Mouse (Mus musculus) erythroblast, embryonic 14.5 days (primary cell): Measurements from ENCODE around the gene Cdh23. TPM values are rescaled to one million over a fixed set of nuclear protein-coding genes. Genes with fewer than 3 reads are reported as not detected.
A peak's percentile ranks its signal among the peaks of the same experiment; 100 is the strongest.

Experiments
- H3K27me3 ChIP-seq: 2 replicates; pipeline ENCODE4 v1.6.1; 2012; ENCODE audit warnings: inconsistent platforms; ENCODE audit not compliant: control insufficient read depth
- H3K36me3 ChIP-seq: 2 replicates; pipeline ENCODE4 v1.6.1; 2012; ENCODE audit warnings: mild to moderate bottlenecking, inconsistent platforms; ENCODE audit not compliant: control insufficient read depth
- H3K4me1 ChIP-seq: 2 replicates; pipeline ENCODE4 v1.6.1; 2012; ENCODE audit warnings: inconsistent platforms; ENCODE audit not compliant: control insufficient read depth
- H3K4me3 ChIP-seq: replicated peaks from 2 replicates; pipeline ENCODE3; 2012; ENCODE audit warnings: moderate library complexity, mild to moderate bottlenecking, inconsistent platforms
- H3K9me3 ChIP-seq: 2 replicates; pipeline ENCODE4 v1.6.1; 2012; ENCODE audit warnings: low read length, inconsistent platforms, mixed read lengths; ENCODE audit not compliant: control insufficient read depth
- GATA1 ChIP-seq: IDR thresholded peaks from 2 replicates; pipeline ENCODE4 v1.6.1; 2012; ENCODE audit warnings: low read length, inconsistent platforms, mixed read lengths
- TAL1 ChIP-seq: IDR thresholded peaks from 3 replicates; pipeline ENCODE4 v1.6.1; 2012; ENCODE audit warnings: low read length, inconsistent platforms, mixed read lengths
- polyA plus RNA-seq: library from polyadenylated mRNA; stranded (reverse); fragments of >175 nt; gene quantifications from 2 replicates; pipeline ENCODE4 v1.2.3, GENCODE M21; 2012

Cdh23 gene
- polyA plus RNA-seq, 1 experiment: 0.01 TPM

DNA sequence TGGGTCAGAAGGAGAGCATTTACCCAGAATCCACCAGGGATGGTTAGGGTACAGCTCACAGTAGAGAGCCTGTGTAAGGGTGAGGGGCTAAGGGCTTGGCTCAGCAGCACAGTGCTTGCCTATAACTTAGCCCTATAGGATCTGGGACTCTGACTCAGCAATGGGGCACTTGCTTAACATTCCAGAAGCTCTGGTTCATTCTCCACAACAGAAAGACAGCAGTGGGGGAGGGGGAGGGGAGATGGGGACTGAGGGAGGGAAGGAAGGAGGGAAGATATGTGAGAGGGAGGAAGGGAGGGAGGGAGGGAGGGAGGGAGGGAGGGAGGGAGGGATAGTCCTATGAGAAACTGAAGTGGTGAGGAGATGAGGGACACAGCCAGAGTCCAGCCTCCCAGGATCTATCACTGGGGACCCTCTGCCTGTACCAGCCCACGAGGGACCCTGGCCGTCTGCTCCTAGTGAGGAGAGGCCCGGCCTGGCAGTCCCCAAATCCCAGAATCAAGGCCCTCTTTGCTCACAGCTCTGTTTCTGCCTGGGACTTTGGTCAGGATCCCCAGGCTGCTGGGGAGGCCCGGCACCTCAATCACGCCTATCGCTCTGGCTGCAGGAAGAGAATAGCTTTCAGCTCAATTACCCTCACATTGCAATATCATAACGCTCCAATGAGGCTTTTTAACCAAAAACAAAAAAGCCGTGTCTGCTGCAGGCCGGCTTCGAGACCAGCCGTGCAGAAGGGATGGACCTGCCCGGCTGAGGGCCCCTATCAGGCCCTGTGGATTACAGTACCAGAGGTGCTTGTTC is 117.4 kb downstream of the Cdh23 start:
- no peaks in the 10 kb centered on the region for H3K27me3 ChIP-seq
- no peaks in the 10 kb centered on the region for H3K36me3 ChIP-seq
- peaks cover 39% of the 10 kb centered on the region for H3K4me1 ChIP-seq
- H3K9me3 ChIP-seq: peaks cover 6% of the 10 kb centered on the region
- TF ChIP-seq GATA1: no peak
- TF ChIP-seq TAL1: no peak
- H3K4me3 ChIP-seq: no peak overlapping the region

DNA sequence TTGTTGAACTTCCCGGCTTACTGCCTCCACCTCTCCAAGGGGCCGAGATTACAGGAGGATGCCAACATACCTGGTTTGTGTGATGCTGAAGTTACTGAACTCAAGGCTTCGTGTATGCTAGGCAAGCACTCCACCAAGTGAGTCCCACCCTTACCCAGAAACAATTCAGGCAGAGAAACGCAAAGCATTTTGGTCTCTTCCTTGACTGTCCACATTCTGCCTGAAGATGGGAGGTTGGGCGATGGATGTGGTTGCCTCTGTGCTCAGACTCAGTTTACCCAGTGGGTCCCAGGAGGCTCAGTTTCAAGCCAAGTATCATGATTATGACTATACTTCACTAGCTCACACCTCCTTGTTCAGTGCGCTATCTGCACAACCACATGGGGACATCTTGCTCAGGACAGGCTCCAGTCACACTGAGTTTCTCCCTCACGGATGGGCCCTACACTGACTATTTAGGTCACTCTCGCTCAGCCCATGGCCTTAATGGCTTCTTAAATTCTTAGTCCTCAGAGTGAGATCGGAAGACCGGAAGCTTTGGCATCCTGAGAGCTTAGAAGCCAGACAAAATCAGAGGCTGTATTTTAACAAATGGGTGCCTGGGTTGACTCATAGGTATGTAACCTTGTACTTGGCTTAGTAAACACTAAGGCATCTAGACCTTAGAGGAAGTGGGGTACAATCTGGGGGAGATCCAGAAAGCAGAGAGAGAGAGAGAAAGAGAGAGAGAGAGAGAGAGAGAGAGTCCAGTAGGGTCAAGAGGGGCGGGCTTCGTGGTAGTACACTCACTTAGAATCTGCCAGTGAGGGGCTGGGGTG is 118.2 kb downstream of the Cdh23 start:
- TF ChIP-seq TAL1 (no peak), GATA1 (no peak)
- peak overlapping the region; percentile 28 for H3K4me3 ChIP-seq
- H3K4me1 ChIP-seq: peaks cover 39% of the 10 kb centered on the region
- H3K9me3 ChIP-seq: peaks cover 7% of the 10 kb centered on the region
- no peaks in the 10 kb centered on the region for H3K36me3 ChIP-seq
- no peaks in the 10 kb centered on the region for H3K27me3 ChIP-seq

DNA sequence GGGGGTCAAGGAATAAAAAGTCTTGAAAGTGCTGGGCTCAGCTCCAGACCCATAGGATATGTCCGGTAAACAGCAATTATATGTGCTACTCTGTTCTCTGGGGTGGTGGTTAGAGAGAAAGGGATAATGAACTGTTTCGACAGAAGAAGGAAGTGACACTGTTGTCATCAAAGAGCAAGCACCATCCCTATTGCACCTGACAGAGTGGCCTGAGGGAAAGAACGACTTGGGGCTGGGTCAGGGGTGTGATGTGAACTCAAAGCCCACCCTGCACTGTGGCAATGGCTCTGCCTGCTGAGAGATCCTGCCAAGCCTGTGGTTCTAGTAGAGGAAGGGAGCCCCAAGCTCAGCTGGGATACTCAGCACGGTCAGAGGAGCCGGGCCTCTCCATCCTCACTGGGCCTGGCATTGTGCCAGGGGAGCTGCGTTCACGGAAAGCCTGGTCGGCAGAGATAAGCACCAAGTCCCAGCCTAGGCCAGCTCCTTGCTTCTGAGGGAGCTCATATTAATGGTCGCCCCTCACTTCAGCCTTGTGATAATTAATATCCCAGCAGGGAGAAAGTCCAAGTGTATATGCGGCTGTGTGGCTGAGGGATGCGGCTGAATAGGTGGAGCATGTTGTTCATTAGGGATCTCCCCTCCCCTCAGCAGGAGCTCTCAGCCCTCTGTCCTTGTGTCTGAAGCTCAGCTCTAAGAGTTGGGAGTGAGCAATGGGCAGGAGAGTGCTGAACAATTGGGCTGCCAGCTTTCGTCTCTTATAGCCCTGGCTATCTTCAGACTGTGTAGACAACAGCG is 119.0 kb downstream of the Cdh23 start:
- H3K36me3 ChIP-seq: no peaks in the 10 kb centered on the region
- TF ChIP-seq TAL1 (peak; percentile 61), GATA1 (no peak)
- no peaks in the 10 kb centered on the region for H3K27me3 ChIP-seq
- peaks cover 7% of the 10 kb centered on the region for H3K9me3 ChIP-seq
- H3K4me3 ChIP-seq: peak overlapping the region; percentile 28
- H3K4me1 ChIP-seq: peaks cover 39% of the 10 kb centered on the region

DNA sequence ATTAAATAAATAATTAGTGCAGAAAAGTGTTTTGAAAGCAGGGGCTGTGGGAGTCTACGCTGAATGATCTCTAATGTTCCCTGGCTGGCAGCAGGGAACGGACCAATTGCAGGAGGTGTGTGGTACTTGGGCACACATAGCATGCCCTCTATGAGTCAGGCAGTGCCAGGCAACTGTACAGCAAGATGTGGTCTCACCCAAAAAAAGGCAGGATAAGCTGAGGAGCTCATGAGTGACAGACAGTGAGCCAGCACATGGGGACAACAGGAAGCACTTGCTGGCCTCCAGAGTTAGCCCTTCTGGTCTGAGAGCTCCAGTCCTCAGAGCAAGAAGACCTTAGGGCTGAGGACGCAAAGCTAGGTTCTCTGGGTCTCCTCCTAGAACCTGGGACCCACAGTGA is 121.4 kb downstream of the Cdh23 start:
- Histone ChIP-seq H3K9me3 (peaks cover 3% of the 10 kb centered on the region), H3K4me1 (peaks cover 37% of the 10 kb centered on the region), H3K4me3 (no peak overlapping the region), H3K36me3 (no peaks in the 10 kb centered on the region), H3K27me3 (no peaks in the 10 kb centered on the region)
- TF ChIP-seq TAL1 (no peak), GATA1 (no peak)

DNA sequence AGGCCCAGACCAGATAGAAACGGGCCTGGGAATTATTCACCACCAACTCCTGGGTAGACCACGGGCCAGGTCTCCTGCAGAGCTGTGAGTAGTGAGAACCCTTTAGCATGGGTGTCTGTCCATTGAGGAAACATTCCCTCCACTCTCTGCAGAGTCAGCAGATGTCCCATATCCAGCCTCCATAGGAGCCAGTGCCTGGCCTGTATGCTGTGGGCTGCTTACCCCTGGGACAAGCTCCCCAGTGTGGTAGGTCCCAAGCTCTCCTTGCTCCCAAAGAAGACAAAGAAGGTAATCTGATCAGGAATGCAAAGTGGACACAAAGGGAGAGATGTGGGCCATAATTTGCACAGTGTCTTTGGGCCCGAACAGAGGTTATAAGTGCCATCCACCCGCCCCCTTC is 124.8 kb downstream of the Cdh23 start:
- Histone ChIP-seq H3K36me3 (no peaks in the 10 kb centered on the region), H3K27me3 (peaks cover 10% of the 10 kb centered on the region), H3K4me3 (no peak overlapping the region), H3K4me1 (peaks cover 7% of the 10 kb centered on the region), H3K9me3 (0 out of 2 replicates have a peak, but pooled peaks cover 3% of the 10 kb centered on the region)
- TF ChIP-seq GATA1 (no peak), TAL1 (no peak)

DNA sequence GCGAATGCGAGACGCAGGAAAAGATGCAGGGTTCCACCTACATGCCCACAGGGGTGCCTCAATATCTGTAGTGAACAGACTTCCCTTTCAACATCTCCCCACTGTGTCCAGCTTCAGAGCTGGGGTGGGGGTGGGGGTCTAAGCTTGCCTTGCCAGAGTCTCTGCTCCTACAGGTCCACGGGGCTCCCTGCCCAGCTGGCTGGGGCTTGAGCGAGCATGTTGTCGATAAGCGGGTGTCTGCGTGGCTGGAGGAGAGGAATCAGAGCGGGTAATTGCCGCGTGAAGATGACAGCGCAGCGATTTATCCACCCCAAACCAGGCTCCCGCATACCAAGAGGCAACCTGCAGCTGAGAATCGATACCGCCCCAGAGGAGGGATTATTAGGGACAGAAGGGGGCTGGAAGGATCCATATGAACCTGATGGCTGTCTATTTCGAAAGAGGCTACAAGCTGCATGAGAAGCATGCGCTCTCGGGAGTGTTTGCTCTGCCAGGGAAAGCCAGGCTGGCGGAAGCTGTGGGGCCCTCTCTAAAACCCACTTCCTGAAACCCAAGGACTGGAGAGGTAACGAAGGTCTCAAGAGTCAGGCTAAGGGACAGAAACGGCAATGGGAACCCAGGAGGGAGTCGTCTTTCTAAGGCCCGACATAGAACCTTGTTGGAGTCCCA is 129.8 kb downstream of the Cdh23 start:
- Histone ChIP-seq H3K36me3 (no peaks in the 10 kb centered on the region), H3K9me3 (no peaks in the 10 kb centered on the region), H3K4me1 (0 out of 2 replicates have a peak, but pooled peaks cover 1% of the 10 kb centered on the region), H3K27me3 (peaks cover 16% of the 10 kb centered on the region), H3K4me3 (no peak overlapping the region)
- no peak for TF ChIP-seq GATA1

DNA sequence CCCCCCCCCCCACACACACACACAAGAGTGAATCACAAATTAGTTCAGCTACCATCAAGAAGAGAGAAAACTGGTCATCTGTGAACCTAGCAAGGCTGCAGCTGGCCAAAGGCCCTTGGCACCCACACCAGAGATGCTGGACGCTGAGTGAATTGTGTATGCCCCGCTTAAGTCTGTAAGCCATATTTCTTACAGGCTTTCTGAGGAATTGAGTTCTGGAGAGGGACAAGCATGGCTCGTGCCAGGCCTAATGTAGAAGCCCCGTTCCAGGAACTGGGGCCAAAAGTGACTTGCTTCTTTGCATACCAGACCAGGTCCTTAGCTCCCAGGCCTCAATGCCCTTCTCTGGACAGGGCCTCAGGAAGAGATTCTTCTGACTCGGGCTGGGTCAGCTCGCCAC is 132.2 kb downstream of the Cdh23 start:
- Histone ChIP-seq H3K4me3 (no peak overlapping the region), H3K9me3 (no peaks in the 10 kb centered on the region), H3K36me3 (no peaks in the 10 kb centered on the region), H3K27me3 (peaks cover 16% of the 10 kb centered on the region), H3K4me1 (no peaks in the 10 kb centered on the region)
- TF ChIP-seq GATA1 (no peak), TAL1 (no peak)

DNA sequence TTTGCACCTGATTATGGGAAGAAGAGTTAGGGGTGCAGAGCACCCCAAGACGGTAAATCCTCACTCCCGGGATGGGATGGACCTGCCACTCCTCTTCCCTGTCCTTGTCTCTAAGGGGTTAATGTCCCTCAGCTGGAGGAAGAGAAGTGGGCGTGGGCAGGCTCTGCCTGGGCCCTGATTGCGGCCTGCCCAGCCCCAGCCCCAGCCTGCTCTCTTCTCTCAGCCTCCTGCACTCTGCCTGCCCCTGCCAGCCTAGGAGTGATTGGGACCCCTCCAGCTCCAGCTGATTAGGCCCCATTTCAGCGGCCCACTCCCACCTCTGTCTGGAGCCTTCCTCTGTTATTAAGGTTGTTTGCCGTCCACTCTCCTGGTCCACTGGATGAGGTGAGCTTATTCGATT is 133.3 kb downstream of the Cdh23 start:
- Histone ChIP-seq H3K9me3 (no peaks in the 10 kb centered on the region), H3K36me3 (no peaks in the 10 kb centered on the region), H3K27me3 (peaks cover 16% of the 10 kb centered on the region), H3K4me3 (no peak overlapping the region), H3K4me1 (no peaks in the 10 kb centered on the region)
- TF ChIP-seq TAL1 (no peak), GATA1 (no peak)
